In genomic region chr2:153581416-153581815, GRCm38 (mm10) we compare ENCODE assay signal across 20 mouse cellular contexts. TPM values are rescaled to one million over a fixed set of nuclear protein-coding genes. Genes with fewer than 3 reads are reported as not detected.
DNase-seq lines count a peak whose midpoint lies in the region; ATAC-seq and TF ChIP-seq lines count a peak whose summit lies in the region.
"Had no signal": no experiment of that assay in that cellular context is flagged by ENCODE, and none has a peak within 500 bp of the region (broad histone marks: within the 10 kb centered on the region; RNA-seq: fewer than 3 reads in every experiment).

No protein-coding gene starts in this region.

- H3K4me3 ChIP-seq in liver, adult 2 months (ENCODE audit: insufficient read depth, low read depth, low read length), result no peak overlapping the region
- no peak overlapping the region for H3K4me3 ChIP-seq in ES-E14 (ENCODE audit: insufficient read depth in 1 of 2, low read depth in 1 of 2, low read length in 2 of 2, poor library complexity in 1 of 2, severe bottlenecking in 1 of 2)
- no peak overlapping the region for H3K4me3 ChIP-seq in liver, embryonic 13.5 days (replicated peaks)
- H3K4me3 ChIP-seq: embryonic facial prominence, embryonic 15.5 days; erythroblast, embryonic 14.5 days; heart, embryonic 15.5 days had no signal

- no peaks in the 10 kb centered on the region for H3K9me3 ChIP-seq in ES-E14 (ENCODE audit: control insufficient read depth, insufficient read depth, low read depth, low read length)
- no peaks in the 10 kb centered on the region for H3K9me3 ChIP-seq in liver, embryonic 13.5 days (replicated peaks)
- H3K9me3 ChIP-seq: embryonic facial prominence, embryonic 15.5 days; G1E; heart, embryonic 15.5 days had no signal

- no peak for TF ChIP-seq POLR2A in liver, adult 2 months (IDR thresholded peaks at IDR 0.05; ENCODE audit: extremely low read depth, insufficient read depth, low read length)

- in situ Hi-C loops in ES-E14 (cut with MboI; ENCODE audit: low sequenced_read_pairs in 2 of 2, unreplicated experiment in 2 of 2), result loop anchor here (10.0 to 25.0 kb wide), 2 partner anchors 94 to 97 kb away; partner anchors contain the start of gene 4930404H24Rik (in 1 of the 2)

- 24% methylated on average over 7 of the region's 7 CpGs for WGBS in liver, adult 2 months
- WGBS in liver, embryonic 13.5 days (ENCODE audit: insufficient replicate concordance), result 69% methylated on average over 7 of the region's 7 CpGs

- DNase-seq in liver, adult 2 months (ENCODE audit: extremely low read depth, low read depth, low spot score), result peak; percentile 62
- no peak for DNase-seq in liver
- DNase-seq in ES-E14 (ENCODE audit: low read depth, low spot score), result no peak
- DNase-seq in adipocyte (ENCODE audit: low spot score), result peak; percentile 73
- DNase-seq in liver, embryonic 13.5 days, result no peak
- no peak for DNase-seq in spleen, postnatal 10 days (ENCODE audit: low spot score in 2 of 2)
- DNase-seq in adrenal gland, postnatal 10 days, result no peak
- DNase-seq: adrenal gland, postnatal 14 days; cerebellum, adult 11-12 months; cerebellum, adult 9-11 months; gastrocnemius, postnatal 10 days; heart, adult 18-20 months; heart, postnatal 14 days had no signal

- no peaks in the 10 kb centered on the region for H3K27me3 ChIP-seq in liver, adult 2 months (ENCODE audit: control insufficient read depth, insufficient read depth, low read length)
- no peaks in the 10 kb centered on the region for H3K27me3 ChIP-seq in liver, embryonic 13.5 days
- H3K27me3 ChIP-seq: embryonic facial prominence, embryonic 15.5 days; heart, embryonic 15.5 days had no signal

- no peak overlapping the region for H3K27ac ChIP-seq in liver, adult 2 months (replicated peaks; ENCODE audit: insufficient read depth, low read depth, low read length)
- H3K27ac ChIP-seq in ES-E14 (ENCODE audit: insufficient read depth, low read depth, low read length, poor library complexity, severe bottlenecking), result no peak overlapping the region; the same call in 1 of the 2 replicates
- H3K27ac ChIP-seq in liver, embryonic 13.5 days, result peak overlapping the region; percentile 49
- H3K27ac ChIP-seq: embryonic facial prominence, embryonic 15.5 days; heart, embryonic 15.5 days had no signal

- H3K9ac ChIP-seq in liver, adult 2 months (ENCODE audit: low read depth, low read length), result no peak overlapping the region
- H3K9ac ChIP-seq in ES-E14 (ENCODE audit: insufficient read depth, low read depth, low read length, poor library complexity, severe bottlenecking), result 0 out of 2 replicates have a peak overlapping the region, but pooled peaks have one; percentile 15
- H3K9ac ChIP-seq in liver, embryonic 13.5 days, result 0 out of 2 replicates have a peak overlapping the region, but pooled peaks have one; percentile 3
- H3K9ac ChIP-seq: embryonic facial prominence, embryonic 15.5 days; heart, embryonic 15.5 days had no signal

- no peak for TF ChIP-seq CTCF in liver, adult 2 months (IDR thresholded peaks at IDR 0.05; ENCODE audit: low read depth, low read length)

- H3K36me3 ChIP-seq in liver, adult 2 months (ENCODE audit: control insufficient read depth, insufficient read depth, low read length), result no peaks in the 10 kb centered on the region
- no peaks in the 10 kb centered on the region for H3K36me3 ChIP-seq in ES-E14 (ENCODE audit: control insufficient read depth, insufficient read depth, low read length, poor library complexity, severe bottlenecking)
- H3K36me3 ChIP-seq in liver, embryonic 13.5 days, result no peaks in the 10 kb centered on the region
- H3K36me3 ChIP-seq: embryonic facial prominence, embryonic 15.5 days; G1E; heart, embryonic 15.5 days had no signal

- H3K79me2 ChIP-seq in liver, adult 2 months (ENCODE audit: control insufficient read depth, insufficient read depth, low read length), result no peaks in the 10 kb centered on the region

- no peak overlapping the region for H3K4me2 ChIP-seq in liver, embryonic 13.5 days
- H3K4me2 ChIP-seq: embryonic facial prominence, embryonic 15.5 days; heart, embryonic 11.5 days; heart, embryonic 15.5 days had no signal

- peaks cover 5% of the 10 kb centered on the region; the same call in 1 of the 2 replicates for H3K4me1 ChIP-seq in liver, adult 2 months (ENCODE audit: control insufficient read depth, insufficient read depth, low read length)
- H3K4me1 ChIP-seq in ES-E14 (ENCODE audit: control insufficient read depth in 2 of 2, insufficient read depth in 2 of 2, low read length in 2 of 2, poor library complexity in 1 of 2), result peaks cover 14 to 31% of the 10 kb centered on the region in 2 experiments; a peak in 3 of 4 replicates
- peaks cover 92% of the 10 kb centered on the region for H3K4me1 ChIP-seq in liver, embryonic 13.5 days (replicated peaks)

- no peak for ATAC-seq in liver, embryonic 13.5 days (ENCODE audit: low read depth)
- ATAC-seq: forebrain, embryonic 16.5 days; hindbrain, embryonic 16.5 days had no signal

TF ChIP-seq in ES-E14, 5 proteins besides CTCF, POLR2A, EP300 and RAD21:
- no peak for TF ChIP-seq HCFC1 (IDR thresholded peaks at IDR 0.05; ENCODE audit: borderline replicate concordance, insufficient read depth, low read length)

RNA-seq across cellular contexts. Expression of gene Commd7, which starts 51.2 kb away (rescaled TPM):
- total RNA-seq in liver, adult 2 months (2014; rRNA removed), result 6.3 and 8.0 TPM in 2 replicates
- polyA plus RNA-seq in liver, adult 2 months (2012; rRNA removed), result 12.2 and 13.7 TPM in 2 replicates
- total RNA-seq in ES-E14 (2012; rRNA removed), result 9.1 and 12.7 TPM in 2 replicates
- 39.8 and 39.9 TPM in 2 replicates for polyA plus RNA-seq in liver, embryonic 13.5 days (2015; fragmentation: Nextera tagmentation; extraction: Ambion mirVana)
- total RNA-seq in adrenal gland, postnatal 10 days (2021), result 10 to 100 TPM; 31.6 to 33.0 TPM

RNA-seq across cellular contexts. Expression of gene Nol4l, which starts 51.6 kb away (rescaled TPM):
- 0.18 and 0.34 TPM in 2 replicates for total RNA-seq in liver, adult 2 months (2014; rRNA removed)
- 0.44 and 0.80 TPM in 2 replicates for polyA plus RNA-seq in liver, adult 2 months (2012; rRNA removed)
- total RNA-seq in ES-E14 (2012; rRNA removed), result 3.8 and 4.3 TPM in 2 replicates
- polyA plus RNA-seq in liver, embryonic 13.5 days (2015; fragmentation: Nextera tagmentation; extraction: Ambion mirVana), result 5.3 and 5.4 TPM in 2 replicates
- total RNA-seq in adrenal gland, postnatal 10 days (2021), result 10 to 100 TPM; 14.1 to 21.3 TPM

Comparison
In these comparisons a context has a peak if more than half of its experiments do, and no peak if none do; other contexts are left out.
1. DNase-seq: peak in liver, adult 2 months (single experiment) and adipocyte (single experiment); none in liver (single experiment), ES-E14 (single experiment), liver, embryonic 13.5 days (single experiment), spleen, postnatal 10 days (0 of 2) and adrenal gland, postnatal 10 days (single experiment).